Mouse (Mus musculus): ENCODE results near the gene Gm49721. TPM values are rescaled to one million over a fixed set of nuclear protein-coding genes. Genes with fewer than 3 reads are reported as not detected.
"Not testable (repeated sequence)": the region's sequence is repeated elsewhere in the genome, so short reads cannot be mapped to it uniquely, and the experiment has no call there.

The Gm49721 gene
- 0.52 TPM in 1 of 2 replicates, not detected in the other for total RNA-seq (2021)
- long read RNA-seq, partial matches to known transcripts = 1 of 14 reads
- long read RNA-seq, other reads (novel, unspliced or antisense) = 13 of 14 reads

- DNase-seq = peak; percentile 61
Measured at GRCm38 (mm10) chr17:6978287-6979248, at the start of gene Gm49721. TSS of gene Gm49721 (plus strand) at chr17:6978904.

GRCm38 (mm10) chr17:6931625-6932024 lies 47.1 kb upstream of the Gm49721 start:
- DNase-seq = not testable (repeated sequence)

DNA sequence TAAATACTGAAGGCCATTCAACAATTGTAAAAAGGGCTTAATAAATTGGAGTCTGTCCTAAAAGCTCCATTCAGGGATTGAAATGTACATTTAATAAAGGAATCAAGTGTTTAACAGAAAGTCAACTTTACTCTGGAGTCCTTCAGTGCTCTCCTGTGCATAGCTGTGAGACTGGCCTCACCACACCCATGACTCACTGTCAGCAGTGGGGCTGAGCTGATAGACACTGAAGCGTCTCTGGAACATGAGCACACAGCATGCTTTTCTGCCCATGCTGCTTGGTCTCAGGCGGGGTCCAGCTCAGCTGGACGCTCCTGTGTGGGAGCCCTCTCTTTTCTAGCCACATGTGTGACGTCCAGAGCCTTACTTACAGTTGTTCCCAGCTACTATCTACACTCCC lies 36.1 kb upstream of the Gm49721 start:
- DNase-seq = not testable (repeated sequence)

- not testable (repeated sequence) for DNase-seq
Measured at GRCm38 (mm10) chr17:6947637-6947983, 31.1 kb upstream of the Gm49721 start.

GRCm38 (mm10) chr17:6947984-6948768 lies 30.5 kb upstream of the Gm49721 start, which contains the start of gene Rsph3b:
TSS of gene Rsph3b (minus strand) at chr17:6948682.
- DNase-seq = peak; percentile 86

GRCm38 (mm10) chr17:6948769-6949228 lies 29.9 kb upstream of the Gm49721 start:
- DNase-seq = not testable (repeated sequence)

DNA sequence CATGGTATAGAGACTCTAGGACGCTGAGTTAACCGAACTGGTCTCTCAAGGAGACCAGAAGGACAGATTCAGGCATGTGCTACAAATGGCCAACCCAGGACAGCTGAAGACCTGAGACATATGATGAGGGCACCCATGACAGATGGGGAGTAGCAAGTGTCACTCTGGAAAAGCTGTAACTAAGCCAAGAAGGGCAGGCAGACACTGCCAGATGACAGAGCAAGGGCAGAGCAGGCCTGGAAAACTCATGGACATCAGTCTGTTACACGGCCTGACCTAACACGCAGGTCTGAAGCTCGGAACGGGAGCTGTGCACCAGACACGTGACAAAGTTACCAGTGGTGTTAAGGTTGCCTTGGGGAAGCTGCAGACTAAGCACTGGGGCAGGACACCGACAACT lies 19.8 kb upstream of the Gm49721 start:
- not testable (repeated sequence) for DNase-seq

DNA sequence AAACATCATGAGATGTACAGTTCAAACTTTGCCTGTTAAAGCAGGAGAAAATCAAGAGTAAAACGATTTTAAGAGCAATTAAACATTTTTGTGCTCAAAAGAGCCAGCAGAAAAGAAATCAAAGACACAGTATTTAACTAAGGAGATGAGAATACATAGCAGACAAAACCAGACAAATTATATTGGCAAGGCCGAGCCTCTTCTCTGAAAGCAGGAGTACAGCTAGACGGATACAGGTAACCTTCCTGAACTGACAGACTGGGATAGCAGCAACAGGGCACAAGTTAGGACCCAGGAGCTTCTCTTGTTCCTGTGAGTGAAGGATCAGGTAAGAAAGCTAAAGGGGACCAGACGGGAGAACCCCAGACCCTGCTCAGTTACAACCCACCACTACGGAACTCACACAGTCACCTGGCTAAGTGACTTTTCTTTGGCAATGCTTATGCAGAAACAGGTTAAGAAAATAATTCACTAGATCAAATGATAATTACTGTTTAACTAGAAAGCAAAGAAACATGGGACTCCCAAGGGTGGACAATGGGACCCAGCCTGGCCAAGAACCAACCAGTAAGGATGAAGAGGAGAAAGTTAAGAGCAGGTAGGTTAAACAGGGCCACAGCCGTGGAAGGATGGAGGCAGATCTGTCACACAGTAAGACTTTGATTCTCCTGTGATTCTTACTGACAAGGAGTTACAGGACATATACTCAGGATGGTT lies 19.0 kb upstream of the Gm49721 start:
- DNase-seq = not testable (repeated sequence)

DNA sequence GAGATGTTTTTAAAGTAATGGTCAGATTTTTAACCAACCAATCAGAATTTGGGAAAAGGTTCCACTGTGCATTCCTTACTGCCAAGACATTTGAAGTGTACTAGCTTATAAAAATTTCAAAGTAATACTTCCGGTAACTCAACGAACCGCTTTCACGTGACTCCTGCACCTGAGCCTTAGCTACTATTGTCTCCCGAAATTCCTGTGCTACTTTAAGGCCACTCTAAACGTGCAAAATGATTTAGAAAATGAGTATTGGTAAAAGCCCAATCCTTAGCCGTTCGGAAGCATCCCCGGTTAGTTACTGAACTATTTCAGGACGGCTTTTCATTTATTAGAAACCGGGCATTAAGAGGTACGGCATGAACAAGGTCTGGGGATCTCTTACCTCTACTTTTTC lies 18.4 kb upstream of the Gm49721 start:
- not testable (repeated sequence) for DNase-seq

- not testable (repeated sequence) for DNase-seq
Measured at GRCm38 (mm10) chr17:6960776-6961175, 17.9 kb upstream of the Gm49721 start, which contains the start of gene Tagap1. TSS of gene Tagap1 (minus strand) at chr17:6961156.

DNA sequence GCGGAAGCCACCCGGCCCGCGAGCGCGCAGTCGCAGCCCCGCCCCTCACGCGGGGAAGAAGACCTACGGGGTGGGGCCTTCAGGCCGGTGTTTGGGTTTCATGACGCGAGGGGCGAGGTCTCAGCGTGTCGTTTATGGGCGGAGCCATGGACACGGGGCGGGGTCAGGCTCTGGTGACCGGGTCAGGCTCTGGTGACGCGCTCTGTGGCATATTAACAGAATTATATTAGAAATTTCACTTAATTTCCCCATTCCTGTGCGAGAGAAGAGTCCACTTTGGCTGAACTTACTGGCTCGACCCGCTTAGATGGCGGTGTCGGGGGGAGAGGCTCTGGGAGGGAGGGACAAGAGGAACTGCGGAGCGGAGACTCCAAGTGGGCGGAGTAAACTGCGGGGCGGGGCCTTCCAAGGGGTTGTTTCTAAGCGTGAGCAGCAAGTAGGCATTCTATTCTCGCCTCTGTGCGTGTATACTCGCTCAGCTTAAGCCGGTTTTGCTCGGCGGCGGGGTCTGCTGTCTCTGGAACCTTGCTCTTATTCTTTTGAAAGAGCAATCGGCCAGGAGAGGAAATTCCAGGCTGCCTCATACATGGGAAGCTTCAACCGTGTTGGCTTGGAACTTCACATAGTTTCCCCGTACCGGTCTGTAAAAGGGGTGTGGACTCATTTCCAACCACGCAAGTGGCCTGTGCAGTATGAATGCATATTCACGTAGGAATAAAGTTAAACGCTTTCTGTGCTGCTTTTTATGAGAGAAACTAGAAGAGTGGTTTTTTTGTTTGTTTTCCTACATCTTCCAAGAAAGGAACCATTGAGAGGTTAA lies 17.3 kb upstream of the Gm49721 start:
- DNase-seq = not testable (repeated sequence)

- DNase-seq = not testable (repeated sequence)
Measured at GRCm38 (mm10) chr17:6962339-6962738, 16.4 kb upstream of the Gm49721 start.

GRCm38 (mm10) chr17:6962936-6963335 lies 15.8 kb upstream of the Gm49721 start:
- not testable (repeated sequence) for DNase-seq

GRCm38 (mm10) chr17:6965364-6965763 lies 13.3 kb upstream of the Gm49721 start:
- DNase-seq = not testable (repeated sequence)

GRCm38 (mm10) chr17:6967673-6968072 lies 11.0 kb upstream of the Gm49721 start:
- DNase-seq = not testable (repeated sequence)

DNA sequence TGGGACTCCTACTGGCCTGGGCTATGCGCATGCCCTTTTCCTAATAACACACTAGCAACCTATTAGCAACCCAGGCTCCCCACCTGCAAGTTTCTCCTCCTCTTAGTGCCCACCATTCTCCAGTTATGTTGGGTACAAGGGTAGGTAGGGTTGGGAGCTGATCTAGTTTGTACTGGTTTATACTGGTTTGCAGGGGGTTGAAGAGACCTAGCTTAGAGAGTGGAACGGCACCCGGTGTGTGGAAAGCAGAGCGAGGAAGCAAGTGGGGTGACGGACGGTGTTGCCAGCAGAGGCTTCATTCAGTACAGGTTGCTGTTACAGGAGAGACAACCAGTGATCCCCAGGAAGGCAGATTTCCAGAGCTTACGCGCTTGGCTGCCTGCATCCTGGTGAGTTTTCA lies 8.4 kb upstream of the Gm49721 start, which contains the start of gene Rnaset2b:
Rnaset2b (plus strand) TSS at position 301 of the 400 bp plus-strand sequence.
- DNase-seq = not testable (repeated sequence)

DNA sequence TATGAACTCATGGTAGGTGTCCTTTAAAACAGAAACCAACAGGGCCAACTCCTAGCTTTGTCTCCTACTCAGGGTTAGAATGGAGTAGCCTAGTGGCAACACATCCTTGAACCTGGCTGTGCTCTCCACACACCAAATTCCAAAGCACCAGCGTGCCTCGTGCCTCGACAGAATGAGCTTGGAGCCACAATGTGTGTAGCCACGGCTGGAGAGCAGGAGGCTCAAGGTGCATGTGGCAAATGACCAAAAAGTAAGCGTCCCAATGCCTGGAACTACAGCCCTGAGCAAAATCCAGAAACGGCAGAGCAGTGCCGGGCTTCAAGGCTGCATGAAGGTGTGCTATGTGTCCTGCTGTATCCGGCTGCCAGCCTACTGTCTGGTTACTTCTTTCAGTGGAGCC lies 7.5 kb upstream of the Gm49721 start:
- not testable (repeated sequence) for DNase-seq

- DNase-seq = not testable (repeated sequence)
Measured at GRCm38 (mm10) chr17:6972836-6973396, 5.8 kb upstream of the Gm49721 start.

- DNase-seq = not testable (repeated sequence)
Measured at GRCm38 (mm10) chr17:6974985-6975384, 3.7 kb upstream of the Gm49721 start.

DNA sequence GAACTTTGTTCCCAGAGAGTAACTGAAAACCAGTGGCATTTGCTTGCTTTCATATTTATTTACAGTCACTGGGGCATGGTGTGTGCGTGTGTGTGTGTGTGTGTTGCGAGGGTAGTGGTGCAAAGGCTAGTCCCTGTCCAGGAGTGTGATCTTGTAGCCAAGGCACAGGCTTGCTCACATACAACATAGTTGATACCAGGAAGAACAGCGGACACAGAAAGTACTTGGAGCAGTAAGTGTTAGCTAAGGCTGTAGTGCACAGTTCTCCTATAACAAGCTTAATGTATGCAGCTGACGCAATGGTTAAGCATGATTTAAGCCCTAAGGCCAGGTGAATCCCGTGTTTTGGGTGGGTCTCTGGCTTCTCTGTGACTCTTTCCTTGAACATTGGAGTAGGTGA lies 676 bp downstream of the Gm49721 start:
- DNase-seq = not testable (repeated sequence)

Data from adrenal gland, postnatal 25 days (tissue).